Mouse (Mus musculus) heart, postnatal 4 days (tissue): ENCODE results near the gene Btbd16. TPM values are rescaled to one million over a fixed set of nuclear protein-coding genes. Genes with fewer than 3 reads are reported as not detected.

ENCODE experiments used
- DNase-seq: peaks from one replicate; pipeline ENCODE4 v3.0.0; 2021
- total RNA-seq, 2 experiments: library from RNA; stranded (reverse); gene quantifications; 2 replicates each; pipeline ENCODE4 v1.2.3; 2021

The Btbd16 gene
- total RNA-seq, result under 1 TPM; 0.16 to 0.24 TPM

GRCm38 (mm10) chr7:130773914-130774630 is at the start of gene Btbd16:
Gene Btbd16 (plus strand): TSS chr7:130774069.
- DNase-seq, result no peak

GRCm38 (mm10) chr7:130726185-130726584 is 47.7 kb upstream of the Btbd16 start:
- no peak for DNase-seq

DNA sequence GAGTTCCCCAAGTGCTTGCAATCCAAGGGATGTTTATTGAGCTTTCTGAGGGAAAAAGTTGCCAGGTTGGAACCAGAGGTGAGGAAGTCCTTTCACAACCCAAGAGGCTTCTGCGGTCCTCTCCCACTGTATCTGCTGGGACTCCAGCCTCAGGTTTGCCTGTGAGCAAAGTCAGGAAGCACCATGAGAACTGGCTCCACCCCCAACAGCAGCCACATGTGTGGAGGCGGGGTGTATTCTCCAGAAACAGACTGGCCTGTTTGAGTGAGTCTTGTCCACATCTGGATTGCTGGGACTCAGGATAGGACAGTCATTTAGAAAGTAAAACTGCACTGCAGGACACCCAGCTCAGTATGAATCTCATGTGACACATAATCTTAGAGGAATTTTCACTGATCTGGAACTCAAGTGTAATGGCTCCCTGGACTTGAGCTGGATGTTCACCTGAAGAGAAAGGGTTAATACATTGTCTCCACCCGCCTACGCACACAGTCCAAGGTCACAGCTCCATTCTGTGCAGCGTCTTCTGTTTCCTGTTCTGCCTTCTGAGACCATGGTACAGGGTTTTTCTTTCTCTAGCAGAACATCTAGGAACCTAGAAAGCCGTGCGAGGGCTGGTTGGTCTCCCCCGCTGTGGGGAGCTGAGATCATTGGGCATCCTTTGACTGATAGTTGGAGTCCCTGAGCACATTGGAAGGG is 47.0 kb upstream of the Btbd16 start:
- DNase-seq, result peak; percentile 44

DNA sequence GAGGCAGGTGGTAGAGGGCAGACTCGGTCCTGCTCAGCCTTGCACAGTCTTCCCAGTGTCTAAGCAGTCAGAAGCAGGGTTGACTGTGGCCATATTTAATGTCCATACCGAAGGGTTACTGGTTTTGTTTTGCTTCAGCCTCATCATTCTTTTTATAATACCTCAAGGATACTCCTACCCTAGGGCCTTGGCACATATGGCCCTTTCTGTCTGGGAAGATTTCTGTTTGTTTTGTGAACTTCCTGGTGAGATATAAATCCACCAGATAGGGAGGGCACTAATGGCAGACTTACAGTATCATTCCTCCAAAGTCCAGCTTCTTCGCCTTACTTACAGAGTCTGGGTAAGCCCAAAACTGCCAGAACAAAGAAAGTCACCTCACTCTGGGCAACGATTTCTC is 46.3 kb upstream of the Btbd16 start:
- no peak for DNase-seq

DNA sequence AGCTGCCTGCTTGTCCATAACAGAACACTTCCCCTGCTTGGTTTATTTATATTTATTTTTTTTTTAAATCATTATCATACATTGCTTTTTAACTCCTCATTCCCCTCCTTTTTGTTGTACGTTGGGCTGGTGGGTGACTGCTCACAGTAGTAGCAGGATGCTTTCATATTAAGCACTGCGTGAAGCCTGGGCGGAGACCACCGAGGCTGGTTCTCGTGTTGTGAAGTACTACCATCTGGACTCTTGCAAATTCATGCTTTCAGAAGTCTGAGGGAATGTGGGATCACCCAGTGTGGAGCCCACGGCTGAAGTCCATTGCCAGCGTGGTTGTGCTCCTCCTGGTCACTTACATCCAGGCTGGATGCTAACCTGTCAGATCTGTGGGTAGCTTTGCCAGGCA is 42.1 kb upstream of the Btbd16 start:
- no peak for DNase-seq

DNA sequence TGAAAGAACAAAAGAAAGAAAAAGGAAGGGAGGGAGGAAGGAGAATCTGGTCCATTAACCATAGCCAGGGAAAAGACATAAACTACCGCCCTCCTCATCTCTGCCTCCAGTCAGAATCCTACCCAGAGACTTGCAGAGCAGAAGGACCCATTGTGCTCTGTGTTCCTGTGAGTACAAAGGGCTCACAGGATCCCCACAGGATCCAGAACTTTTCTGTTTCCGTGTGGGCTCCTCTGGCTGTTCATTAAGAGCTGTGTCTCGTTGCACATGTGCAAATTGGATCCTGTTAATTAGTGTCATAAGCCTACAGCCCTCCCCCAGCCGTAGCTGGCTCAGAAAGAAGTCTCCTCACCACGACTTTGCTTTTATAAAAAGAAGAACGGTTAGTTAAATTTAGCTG is 41.0 kb upstream of the Btbd16 start:
- DNase-seq, result no peak

DNA sequence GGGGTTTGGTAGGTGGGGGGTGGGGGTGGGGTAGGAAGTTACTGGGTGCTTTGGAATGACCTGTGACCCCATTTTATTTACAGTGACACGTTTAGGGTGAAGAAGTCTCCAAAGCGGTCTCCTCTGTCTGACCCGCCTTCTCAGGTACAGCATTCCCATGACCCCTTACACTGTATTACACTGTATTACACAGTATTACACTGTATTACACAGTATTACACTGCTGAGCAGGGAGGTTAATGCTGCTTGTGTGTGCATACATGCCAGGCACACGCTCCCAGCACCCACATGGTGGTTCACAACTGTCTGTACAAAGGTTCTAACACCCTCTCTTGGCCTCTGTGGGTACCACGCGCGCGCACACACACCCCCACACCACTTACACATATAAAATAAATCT is 40.4 kb upstream of the Btbd16 start:
- DNase-seq, result no peak

- DNase-seq, result no peak
Observed at GRCm38 (mm10) chr7:130734195-130734787, 39.6 kb upstream of the Btbd16 start.

DNA sequence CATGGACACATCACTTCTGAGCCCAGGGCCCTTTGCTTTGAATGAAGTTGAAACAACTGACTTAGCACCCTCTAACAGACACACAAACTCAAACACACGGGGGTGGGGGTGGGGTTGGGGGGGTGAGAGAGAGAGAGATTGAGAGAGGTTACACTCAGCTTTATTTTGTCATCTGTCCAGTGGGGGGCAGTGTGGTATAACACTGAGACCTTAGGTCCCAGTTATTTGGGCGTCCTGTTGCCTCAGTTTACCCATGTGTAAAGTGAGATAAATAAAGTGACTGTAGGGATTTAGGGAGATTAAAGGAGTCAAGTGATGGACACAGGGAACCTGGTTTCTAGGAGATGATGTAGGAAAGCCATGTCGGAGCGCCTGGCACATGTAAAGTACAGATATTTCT is 32.8 kb upstream of the Btbd16 start:
- no peak for DNase-seq

- DNase-seq, result no peak
Observed at GRCm38 (mm10) chr7:130743239-130744025, 30.4 kb upstream of the Btbd16 start.

DNA sequence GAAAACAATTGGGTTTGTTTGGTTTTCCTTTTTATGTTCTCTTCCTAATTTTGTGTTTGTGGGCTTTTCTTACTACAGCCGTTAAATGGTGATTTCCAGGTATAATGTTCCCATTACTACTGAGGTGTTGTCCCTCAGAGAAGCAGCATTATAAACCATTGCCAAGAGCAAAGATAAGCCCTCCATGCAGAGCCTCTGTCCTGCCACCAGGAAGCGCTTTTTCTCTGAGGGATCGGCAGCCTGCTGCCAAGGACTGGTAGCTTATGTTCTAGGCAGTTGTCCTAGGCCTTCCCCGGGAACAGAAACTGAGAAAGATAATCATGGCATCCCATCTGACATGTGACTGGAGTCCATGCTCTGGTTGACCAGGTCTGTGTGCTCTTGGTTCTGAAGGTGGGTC is 24.7 kb upstream of the Btbd16 start:
- no peak for DNase-seq

DNA sequence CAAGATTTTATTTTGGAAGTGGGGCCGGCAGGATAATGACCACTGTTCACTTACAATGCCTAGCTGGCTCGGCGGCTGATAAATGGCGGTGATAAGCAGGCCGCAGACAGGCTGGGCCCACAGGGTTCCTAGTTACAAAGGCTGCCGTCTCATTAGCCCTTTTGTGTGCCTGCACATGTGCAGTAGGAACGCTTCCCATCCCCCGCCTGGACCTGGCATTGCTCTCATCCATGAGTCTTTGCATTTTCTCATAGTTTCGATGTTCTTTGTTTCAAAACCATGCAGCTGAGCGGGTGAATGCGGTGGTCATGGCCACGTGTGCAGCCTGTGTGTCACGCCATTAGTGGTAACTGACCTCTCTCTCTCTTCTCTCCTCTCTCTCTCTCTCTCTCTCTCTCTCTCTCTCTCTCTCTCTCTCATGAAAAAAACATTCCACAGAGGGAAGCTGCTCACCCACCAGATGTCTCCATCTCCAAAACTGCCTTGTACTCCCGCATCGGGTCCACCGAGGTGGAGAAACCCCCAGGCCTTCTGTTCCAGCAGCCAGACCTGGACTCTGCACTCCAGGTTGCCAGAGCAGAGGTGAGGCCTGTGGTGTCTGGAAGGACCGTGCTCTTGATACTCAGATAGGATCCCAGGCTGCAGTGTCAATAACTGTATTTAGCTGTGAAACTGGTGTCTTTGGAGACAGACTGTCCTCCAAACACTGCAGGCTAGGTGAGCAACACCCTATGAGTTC is 22.9 kb upstream of the Btbd16 start:
- no peak for DNase-seq

DNA sequence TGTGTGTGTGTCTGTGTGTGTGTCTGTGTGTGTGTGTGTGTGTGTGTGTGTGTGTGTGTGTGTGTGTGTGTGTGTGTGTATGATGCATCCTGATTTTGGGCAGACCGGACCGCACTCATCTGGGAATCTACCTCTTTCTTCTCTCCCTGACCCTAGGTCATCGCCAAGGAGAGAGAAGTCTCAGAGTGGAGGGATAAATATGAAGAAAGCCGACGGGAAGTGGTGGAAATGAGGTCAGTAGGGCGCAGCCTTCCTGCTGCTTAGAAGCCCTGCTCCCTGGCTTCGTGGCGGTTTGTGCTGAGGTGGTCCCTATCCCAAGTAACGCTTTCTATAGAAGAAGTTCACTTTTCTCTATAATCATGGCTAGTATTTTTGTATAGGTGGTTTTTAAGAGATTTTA is 22.2 kb upstream of the Btbd16 start:
- DNase-seq, result no peak

GRCm38 (mm10) chr7:130754790-130755189 is 19.1 kb upstream of the Btbd16 start:
- peak; percentile 50 for DNase-seq

DNA sequence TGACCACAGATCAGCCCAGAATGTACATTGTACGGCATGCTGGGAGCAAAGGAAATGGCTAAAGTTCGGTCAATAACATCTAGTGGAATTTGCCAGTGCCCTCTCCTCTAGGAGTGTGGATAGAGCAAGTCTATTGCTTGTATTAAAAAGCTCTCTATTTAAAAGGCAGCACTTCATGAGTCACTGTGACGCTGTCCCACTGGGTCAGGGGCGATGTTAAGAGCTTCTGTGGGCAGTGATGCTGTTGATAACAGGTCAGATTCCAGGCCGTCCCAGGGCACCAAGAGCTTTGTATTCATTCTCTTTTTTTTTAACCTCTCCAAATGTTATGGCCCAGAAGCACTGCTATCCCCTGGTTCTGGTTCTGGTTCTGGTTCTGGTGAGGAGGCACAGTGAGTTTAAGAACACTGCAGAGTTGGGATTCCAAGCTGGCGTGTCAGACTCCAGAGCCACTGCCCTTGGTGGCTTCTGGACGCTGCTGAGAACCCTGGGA is 17.5 kb upstream of the Btbd16 start:
- DNase-seq, result no peak

- DNase-seq, result no peak
Observed at GRCm38 (mm10) chr7:130757326-130757865, 16.5 kb upstream of the Btbd16 start.

DNA sequence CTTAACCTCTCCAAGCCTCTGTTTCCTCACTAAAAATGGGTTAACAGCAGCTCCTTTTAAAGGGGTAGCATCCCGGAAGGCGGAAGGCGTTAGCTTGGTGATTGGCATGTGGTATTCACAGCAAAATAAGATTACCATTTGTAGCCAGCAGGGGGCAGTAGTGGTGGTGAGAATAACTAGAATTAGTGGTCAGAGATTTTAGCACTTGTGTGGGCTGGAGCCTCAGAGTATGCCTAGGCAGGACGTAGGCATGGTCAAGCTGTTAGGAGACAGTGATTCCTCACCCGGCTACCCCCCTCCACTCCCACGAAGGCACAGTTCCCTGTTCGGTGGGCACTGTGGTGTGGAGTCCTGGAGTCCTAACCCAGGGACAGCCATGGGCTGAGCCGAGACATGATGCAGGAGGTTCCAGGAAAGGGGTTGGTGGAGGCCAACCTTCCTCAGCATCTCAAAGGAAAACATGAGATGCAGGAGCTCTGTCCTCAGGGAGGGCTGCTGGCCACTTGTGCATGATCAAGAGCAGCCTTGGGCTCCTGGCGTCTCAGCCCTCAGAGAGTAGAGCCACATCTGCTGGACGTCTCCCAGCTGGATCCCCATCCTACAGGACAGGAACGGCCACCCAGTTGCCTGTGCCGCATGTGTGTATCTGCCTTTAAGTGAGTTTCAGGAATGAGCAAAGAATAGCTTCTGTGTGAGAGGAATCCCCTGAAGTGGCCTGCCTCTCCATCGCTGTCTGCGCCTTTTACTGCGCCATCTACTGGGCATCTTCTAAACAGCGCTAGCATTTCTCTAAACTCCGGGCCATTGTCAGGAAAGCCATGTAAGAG is 11.6 kb upstream of the Btbd16 start:
- DNase-seq, result peak; percentile 81

GRCm38 (mm10) chr7:130764160-130764559 is 9.7 kb upstream of the Btbd16 start:
- DNase-seq, result no peak

DNA sequence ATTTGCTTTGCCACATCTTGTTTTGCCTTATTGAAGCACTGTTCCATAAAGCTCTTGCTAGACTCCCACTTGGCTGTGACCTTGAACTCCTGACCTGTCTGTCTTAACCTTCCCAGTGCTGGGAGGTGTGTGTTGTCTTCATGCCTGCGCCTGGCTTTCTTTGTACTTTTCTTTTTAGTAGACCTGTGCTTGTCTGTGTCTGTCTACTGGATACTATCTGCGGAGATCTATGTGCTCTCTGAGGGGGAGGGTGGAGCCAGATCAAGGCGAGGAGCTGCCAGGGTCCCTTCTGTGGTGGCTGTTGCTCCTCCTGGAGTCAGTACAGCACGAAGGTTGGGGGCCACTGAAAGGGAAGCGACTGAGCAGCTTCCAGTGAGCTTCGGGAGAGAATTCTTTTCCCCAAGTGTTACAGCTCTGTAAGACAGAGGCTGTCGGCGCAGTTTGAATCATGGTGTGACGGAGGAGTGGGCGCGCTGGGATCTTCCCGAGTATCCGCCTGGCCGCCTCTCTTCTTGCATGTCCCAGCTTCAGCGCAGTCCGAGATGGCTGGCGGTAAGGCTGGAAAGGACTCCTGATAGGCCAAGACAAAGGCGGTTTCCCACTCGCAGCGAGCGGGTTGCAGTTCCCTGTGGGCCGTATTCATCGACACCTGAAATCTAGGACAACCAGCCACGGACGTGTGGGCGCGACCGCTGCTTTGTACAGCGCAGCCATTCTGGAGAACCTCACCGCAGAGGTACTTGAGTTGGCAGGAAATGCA is 7.3 kb upstream of the Btbd16 start:
- DNase-seq, result no peak

DNA sequence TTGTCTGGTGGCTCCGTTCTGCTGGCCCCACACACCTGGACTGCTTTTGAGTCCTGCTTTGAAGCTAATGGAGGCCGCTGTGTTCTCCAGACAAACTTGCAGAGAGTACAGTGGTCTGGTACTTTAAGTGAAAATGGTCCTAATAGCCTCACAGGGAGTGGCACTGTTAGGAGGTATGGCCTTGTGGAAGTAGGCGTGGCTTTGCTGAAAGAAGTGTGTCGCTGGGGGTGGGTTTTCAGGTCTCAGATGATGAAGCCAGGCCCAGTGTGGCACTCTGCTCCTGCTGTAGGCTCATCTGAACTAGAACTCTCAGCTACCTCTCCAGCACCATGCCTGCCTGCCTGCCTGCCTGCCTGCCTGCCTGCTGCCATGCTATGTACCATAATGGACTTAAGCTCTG is 5.7 kb upstream of the Btbd16 start:
- DNase-seq, result no peak
